Mouse (Mus musculus) heart, embryonic 15.5 days (tissue): ENCODE measurements around the gene Stx1b. TPM values are rescaled to one million over a fixed set of nuclear protein-coding genes. Genes with fewer than 3 reads are reported as not detected.

ENCODE experiments used
- ATAC-seq: fragments of 200-750 bp; cut with Nextera tagmentation; replicated peaks from 2 replicates; pipeline ENCODE4 v1.8.0; 2017; ENCODE audit warnings: low read depth, moderate TSS enrichment; ENCODE audit not compliant: insufficient number of reproducible peaks, insufficient read depth, low FRiP score
- H3K27ac ChIP-seq: fragments of 300-500 bp; sonication (generic); 2 replicates; pipeline ENCODE4 v1.5.1; 2015; ENCODE audit warnings: mild to moderate bottlenecking, inconsistent platforms
- H3K27me3 ChIP-seq: fragments of 300-500 bp; sonication (generic); 2 replicates; pipeline ENCODE4 v1.6.1; 2015; ENCODE audit warnings: inconsistent platforms
- H3K36me3 ChIP-seq: fragments of 300-500 bp; sonication (generic); 2 replicates; pipeline ENCODE4 v1.6.1; 2015; ENCODE audit warnings: mild to moderate bottlenecking, inconsistent platforms
- H3K4me1 ChIP-seq: fragments of 300-500 bp; sonication (generic); replicated peaks from 2 replicates; pipeline ENCODE4 v1.6.1; 2015; ENCODE audit warnings: inconsistent platforms
- H3K4me2 ChIP-seq: fragments of 300-500 bp; sonication (generic); 2 replicates; pipeline ENCODE4 v1.6.1; 2015; ENCODE audit warnings: inconsistent platforms, mild to moderate bottlenecking, moderate library complexity
- H3K4me3 ChIP-seq: fragments of 300-500 bp; sonication (generic); 2 replicates; pipeline ENCODE4 v1.5.1; 2015; ENCODE audit warnings: mild to moderate bottlenecking, inconsistent platforms
- H3K9ac ChIP-seq: fragments of 300-500 bp; sonication (generic); 2 replicates; pipeline ENCODE4 v1.6.1; 2015; ENCODE audit warnings: mild to moderate bottlenecking, inconsistent platforms
- H3K9me3 ChIP-seq: fragments of 300-500 bp; sonication (generic); replicated peaks from 2 replicates; pipeline ENCODE4 v1.6.1; 2016; ENCODE audit warnings: inconsistent platforms
- WGBS: fragments of 180-500 bp; shearing (Covaris S2); methylation state at CpG from one replicate; pipeline ENCODE4 v1.1.7; 2015; ENCODE audit warnings: mixed read lengths; 5-methylcytosine and 5-hydroxymethylcytosine counted together
- polyA plus RNA-seq: library from polyadenylated mRNA; unstranded; fragments of >200 nt; fragmentation: Nextera tagmentation; extraction: Ambion mirVana; gene quantifications from 2 replicates; pipeline ENCODE4 v1.2.1, GENCODE M21; 2015

Stx1b gene
- 1.4 and 2.1 TPM in 2 replicates for polyA plus RNA-seq

- ATAC-seq = peak; percentile 41; the same call in 1 of the 2 replicates
- WGBS = 5% methylated on average over 37 of the region's 38 CpGs
- H3K9me3 ChIP-seq = no peaks in the 10 kb centered on the region
- peak within 1 kb of the TSS; percentile 56; the same call in 1 of the 2 replicates for H3K9ac ChIP-seq
- H3K36me3 ChIP-seq = no peaks in the 10 kb centered on the region
- H3K27ac ChIP-seq = no peak within 1 kb of the TSS
- H3K4me2 ChIP-seq = peak within 1 kb of the TSS; percentile 74
- H3K4me1 ChIP-seq = peaks cover 11% of the 10 kb centered on the region
- 0 out of 2 replicates have a peak, but pooled peaks cover 10% of the 10 kb centered on the region for H3K27me3 ChIP-seq
- H3K4me3 ChIP-seq = peak within 1 kb of the TSS; percentile 53
Observed at GRCm38 (mm10) chr7:127824176-127824871, at the start of gene Stx1b, which contains the start of gene Stx4a. Gene Stx1b, minus strand, starts transcription at chr7:127824549. Gene Stx4a, plus strand, starts transcription at chr7:127824294.

- Histone ChIP-seq H3K4me2 (no peak overlapping the region), H3K4me3 (no peak overlapping the region), H3K9ac (no peak overlapping the region), H3K27ac (no peak overlapping the region), H3K4me1 (peaks cover 25% of the 10 kb centered on the region), H3K36me3 (peaks cover 24% of the 10 kb centered on the region), H3K27me3 (no peaks in the 10 kb centered on the region), H3K9me3 (no peaks in the 10 kb centered on the region)
- WGBS = 81% methylated on average over 5 of the region's 5 CpGs
- ATAC-seq = no peak
Observed at GRCm38 (mm10) chr7:127870136-127870821, 45.9 kb upstream of the Stx1b start.

GRCm38 (mm10) chr7:127869149-127869810 lies 44.9 kb upstream of the Stx1b start:
- no peaks in the 10 kb centered on the region for H3K9me3 ChIP-seq
- peak overlapping the region; percentile 31; the same call in 1 of the 2 replicates for H3K27ac ChIP-seq
- H3K4me3 ChIP-seq = no peak overlapping the region
- H3K9ac ChIP-seq = no peak overlapping the region
- ATAC-seq = 0 out of 2 replicates have a peak, but pooled peaks have one; percentile 43
- H3K4me1 ChIP-seq = peaks cover 17% of the 10 kb centered on the region
- WGBS = 56% methylated on average over 3 of the region's 3 CpGs
- H3K27me3 ChIP-seq = no peaks in the 10 kb centered on the region
- H3K36me3 ChIP-seq = peaks cover 24% of the 10 kb centered on the region
- H3K4me2 ChIP-seq = no peak overlapping the region

- Histone ChIP-seq H3K4me2 (no peak overlapping the region), H3K9ac (no peak overlapping the region), H3K27me3 (no peaks in the 10 kb centered on the region), H3K4me1 (peaks cover 10% of the 10 kb centered on the region), H3K36me3 (peaks cover 24% of the 10 kb centered on the region), H3K9me3 (no peaks in the 10 kb centered on the region), H3K4me3 (no peak overlapping the region), H3K27ac (no peak overlapping the region)
- ATAC-seq = no peak
- WGBS = 95% methylated on average over 18 of the region's 18 CpGs
Observed at GRCm38 (mm10) chr7:127867641-127868040, 43.3 kb upstream of the Stx1b start.

- no peaks in the 10 kb centered on the region for H3K9me3 ChIP-seq
- no peak overlapping the region for H3K27ac ChIP-seq
- no peak overlapping the region for H3K4me3 ChIP-seq
- 93% methylated on average over 12 of the region's 12 CpGs for WGBS
- H3K4me1 ChIP-seq = peaks cover 10% of the 10 kb centered on the region
- no peak overlapping the region for H3K4me2 ChIP-seq
- no peak for ATAC-seq
- no peak overlapping the region for H3K9ac ChIP-seq
- H3K36me3 ChIP-seq = peaks cover 24% of the 10 kb centered on the region
- no peaks in the 10 kb centered on the region for H3K27me3 ChIP-seq
Observed at GRCm38 (mm10) chr7:127866434-127866833, 42.1 kb upstream of the Stx1b start.

GRCm38 (mm10) chr7:127858258-127858657 lies 33.9 kb upstream of the Stx1b start:
- H3K4me3 ChIP-seq = no peak overlapping the region
- no peak overlapping the region for H3K27ac ChIP-seq
- WGBS = 83% methylated on average over 6 of the region's 6 CpGs
- no peaks in the 10 kb centered on the region for H3K4me1 ChIP-seq
- no peaks in the 10 kb centered on the region for H3K27me3 ChIP-seq
- no peaks in the 10 kb centered on the region for H3K9me3 ChIP-seq
- no peak overlapping the region for H3K4me2 ChIP-seq
- no peak overlapping the region for H3K9ac ChIP-seq
- ATAC-seq = no peak
- H3K36me3 ChIP-seq = no peaks in the 10 kb centered on the region

GRCm38 (mm10) chr7:127850906-127851305 lies 26.6 kb upstream of the Stx1b start:
- WGBS = 56% methylated on average over 5 of the region's 5 CpGs
- Histone ChIP-seq H3K36me3 (peaks cover 23% of the 10 kb centered on the region), H3K27ac (no peak overlapping the region), H3K27me3 (no peaks in the 10 kb centered on the region), H3K4me2 (no peak overlapping the region), H3K4me1 (0 out of 2 replicates have a peak, but pooled peaks cover 4% of the 10 kb centered on the region), H3K9ac (no peak overlapping the region), H3K4me3 (no peak overlapping the region), H3K9me3 (no peaks in the 10 kb centered on the region)
- no peak for ATAC-seq

GRCm38 (mm10) chr7:127849973-127850875 lies 25.9 kb upstream of the Stx1b start:
- Histone ChIP-seq H3K4me3 (no peak overlapping the region), H3K27me3 (no peaks in the 10 kb centered on the region), H3K27ac (no peak overlapping the region), H3K4me1 (0 out of 2 replicates have a peak, but pooled peaks cover 4% of the 10 kb centered on the region), H3K36me3 (peaks cover 24% of the 10 kb centered on the region), H3K9me3 (no peaks in the 10 kb centered on the region), H3K9ac (no peak overlapping the region), H3K4me2 (no peak overlapping the region)
- 70% methylated on average over 6 of the region's 6 CpGs for WGBS
- ATAC-seq = no peak

- H3K9ac ChIP-seq = peak overlapping the region; percentile 90
- H3K27me3 ChIP-seq = no peaks in the 10 kb centered on the region
- under 1% methylated on average over 40 of the region's 40 CpGs for WGBS
- H3K4me3 ChIP-seq = peak overlapping the region; percentile 94
- peak; percentile 55 for ATAC-seq
- H3K4me1 ChIP-seq = peaks cover 14% of the 10 kb centered on the region
- peak overlapping the region; percentile 96 for H3K27ac ChIP-seq
- H3K36me3 ChIP-seq = peaks cover 31% of the 10 kb centered on the region
- H3K4me2 ChIP-seq = peak overlapping the region; percentile 92
- no peaks in the 10 kb centered on the region for H3K9me3 ChIP-seq
Observed at GRCm38 (mm10) chr7:127842001-127842718, 17.8 kb upstream of the Stx1b start.

GRCm38 (mm10) chr7:127841340-127842000 lies 17.1 kb upstream of the Stx1b start:
- WGBS = under 1% methylated on average over 46 of the region's 46 CpGs
- H3K9me3 ChIP-seq = no peaks in the 10 kb centered on the region
- H3K27ac ChIP-seq = peak overlapping the region; percentile 96
- peaks cover 24% of the 10 kb centered on the region for H3K36me3 ChIP-seq
- peak overlapping the region; percentile 92 for H3K4me2 ChIP-seq
- H3K9ac ChIP-seq = peak overlapping the region; percentile 90
- peak overlapping the region; percentile 94 for H3K4me3 ChIP-seq
- H3K27me3 ChIP-seq = no peaks in the 10 kb centered on the region
- peaks cover 14% of the 10 kb centered on the region for H3K4me1 ChIP-seq
- peak; percentile 91 for ATAC-seq
